Comparison of ENCODE assay signal across 8 mouse cellular contexts in the genomic region with DNA sequence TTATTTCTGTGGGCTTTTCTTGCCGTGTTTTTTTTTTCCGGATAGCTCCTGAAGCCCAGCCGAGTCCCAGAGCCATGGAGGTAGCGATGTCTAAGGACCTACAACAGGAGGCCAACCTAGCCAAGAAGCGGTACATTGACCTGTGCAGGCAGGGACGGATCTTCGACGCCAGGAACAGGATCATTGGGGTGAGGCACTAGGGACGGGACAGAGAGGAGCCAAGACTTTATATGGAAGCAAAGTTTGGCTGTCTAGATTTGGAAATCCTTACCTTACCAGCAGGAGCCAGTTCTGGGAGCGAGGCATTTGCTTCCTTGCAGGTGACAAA. TPM values are rescaled to one million over a fixed set of nuclear protein-coding genes. Genes with fewer than 3 reads are reported as not detected.
DNase-seq lines count a peak whose midpoint lies in the region; ATAC-seq lines count a peak whose summit lies in the region.

No protein-coding gene starts in this region.

- peaks cover 4% of the 10 kb centered on the region; the same call in 1 of the 2 replicates for H3K9me3 ChIP-seq in kidney, embryonic 16.5 days (ENCODE audit: low read length)
- no peaks in the 10 kb centered on the region for H3K9me3 ChIP-seq in embryonic facial prominence, embryonic 15.5 days (replicated peaks)
- no peaks in the 10 kb centered on the region for H3K9me3 ChIP-seq in intestine, embryonic 15.5 days
- H3K9me3 ChIP-seq in midbrain, embryonic 16.5 days (replicated peaks; ENCODE audit: control insufficient read depth, low read length, poor library complexity, severe bottlenecking): no peaks in the 10 kb centered on the region

- no peaks in the 10 kb centered on the region for H3K36me3 ChIP-seq in kidney, embryonic 16.5 days (ENCODE audit: insufficient read depth, low read length)
- H3K36me3 ChIP-seq in embryonic facial prominence, embryonic 15.5 days: no peaks in the 10 kb centered on the region
- H3K36me3 ChIP-seq in intestine, embryonic 15.5 days: no peaks in the 10 kb centered on the region
- no peaks in the 10 kb centered on the region for H3K36me3 ChIP-seq in midbrain, embryonic 16.5 days (ENCODE audit: control insufficient read depth, insufficient read depth, low read length)

- no peak overlapping the region for H3K27ac ChIP-seq in kidney, embryonic 16.5 days (ENCODE audit: low read length)
- no peak overlapping the region for H3K27ac ChIP-seq in embryonic facial prominence, embryonic 15.5 days (replicated peaks)
- H3K27ac ChIP-seq in intestine, embryonic 15.5 days: no peak overlapping the region
- no peak overlapping the region for H3K27ac ChIP-seq in midbrain, embryonic 16.5 days (ENCODE audit: low read length)

- no peak for DNase-seq in kidney, adult 9 months
- DNase-seq in adrenal gland, adult (ENCODE audit: inconsistent age in 2 of 2, low spot score in 1 of 2): no peak
- DNase-seq in left cerebral cortex, adult 9 months (ENCODE audit: low spot score in 2 of 2): no peak
- no peak for DNase-seq in cerebellum, adult 11 months

- peak overlapping the region; percentile 67 for H3K4me2 ChIP-seq in kidney, embryonic 16.5 days (replicated peaks; ENCODE audit: low read depth, low read length)
- peak overlapping the region; percentile 60 for H3K4me2 ChIP-seq in embryonic facial prominence, embryonic 15.5 days (replicated peaks)
- H3K4me2 ChIP-seq in intestine, embryonic 15.5 days (replicated peaks): peak overlapping the region; percentile 67
- peak overlapping the region; percentile 79 for H3K4me2 ChIP-seq in midbrain, embryonic 16.5 days (ENCODE audit: low read length)

- H3K27me3 ChIP-seq in kidney, embryonic 16.5 days (ENCODE audit: insufficient read depth, low read length): 0 out of 2 replicates have a peak, but pooled peaks cover 4% of the 10 kb centered on the region
- H3K27me3 ChIP-seq in embryonic facial prominence, embryonic 15.5 days: no peaks in the 10 kb centered on the region
- H3K27me3 ChIP-seq in intestine, embryonic 15.5 days (replicated peaks): no peaks in the 10 kb centered on the region
- H3K27me3 ChIP-seq in midbrain, embryonic 16.5 days (ENCODE audit: control insufficient read depth, insufficient read depth, low read depth, low read length): no peaks in the 10 kb centered on the region

- peak overlapping the region; percentile 42 for H3K4me3 ChIP-seq in kidney, embryonic 16.5 days (ENCODE audit: low read length)
- H3K4me3 ChIP-seq in embryonic facial prominence, embryonic 15.5 days (replicated peaks): peak overlapping the region; percentile 38
- H3K4me3 ChIP-seq in intestine, embryonic 15.5 days (replicated peaks): peak overlapping the region; percentile 27; the same call in 1 of the 2 replicates
- H3K4me3 ChIP-seq in midbrain, embryonic 16.5 days (ENCODE audit: low read depth, low read length): peak overlapping the region; percentile 36

- 0 out of 2 replicates have a peak overlapping the region, but pooled peaks have one; percentile 26 for H3K9ac ChIP-seq in kidney, embryonic 16.5 days (replicated peaks; ENCODE audit: low read length)
- 0 out of 2 replicates have a peak overlapping the region, but pooled peaks have one; percentile 6 for H3K9ac ChIP-seq in embryonic facial prominence, embryonic 15.5 days
- H3K9ac ChIP-seq in intestine, embryonic 15.5 days: no peak overlapping the region
- H3K9ac ChIP-seq in midbrain, embryonic 16.5 days (ENCODE audit: low read depth, low read length): 0 out of 2 replicates have a peak overlapping the region, but pooled peaks have one; percentile 39

- ATAC-seq in kidney, embryonic 16.5 days (ENCODE audit: low FRiP score, low TSS enrichment): no peak
- ATAC-seq in embryonic facial prominence, embryonic 15.5 days (ENCODE audit: insufficient number of reproducible peaks, low FRiP score, low TSS enrichment, low read depth): no peak
- no peak for ATAC-seq in intestine, embryonic 15.5 days
- no peak; the same call in 1 of the 2 replicates for ATAC-seq in midbrain, embryonic 16.5 days

- 20% methylated on average over 10 of the region's 10 CpGs for WGBS in kidney, embryonic 16.5 days
- 17% methylated on average over 10 of the region's 10 CpGs for WGBS in embryonic facial prominence, embryonic 15.5 days
- WGBS in intestine, embryonic 15.5 days: 22% methylated on average over 10 of the region's 10 CpGs
- WGBS in midbrain, embryonic 16.5 days: 20% methylated on average over 10 of the region's 10 CpGs

- peaks cover 4% of the 10 kb centered on the region; the same call in 1 of the 2 replicates for H3K4me1 ChIP-seq in kidney, embryonic 16.5 days (ENCODE audit: insufficient read depth, low read length)
- H3K4me1 ChIP-seq in embryonic facial prominence, embryonic 15.5 days: peaks cover 9% of the 10 kb centered on the region
- H3K4me1 ChIP-seq in intestine, embryonic 15.5 days (replicated peaks): peaks cover 11% of the 10 kb centered on the region; the same call in 1 of the 2 replicates
- H3K4me1 ChIP-seq in midbrain, embryonic 16.5 days (ENCODE audit: control insufficient read depth, insufficient read depth, low read length): peaks cover 9% of the 10 kb centered on the region; the same call in 1 of the 2 replicates

RNA-seq across cellular contexts. Expression of a gene that starts 0.3 kb away (rescaled TPM):
- 0.30 and 0.40 TPM in 2 replicates for polyA plus RNA-seq in kidney, embryonic 16.5 days (2015; fragmentation: Nextera tagmentation; extraction: Ambion mirVana)
- 1.00 and 1.6 TPM in 2 replicates for polyA plus RNA-seq in embryonic facial prominence, embryonic 15.5 days (2015; fragmentation: Nextera tagmentation; extraction: Ambion mirVana)
- polyA plus RNA-seq in intestine, embryonic 15.5 days (2015; fragmentation: Nextera tagmentation; extraction: Ambion mirVana): 0.08 and 0.19 TPM in 2 replicates
- polyA plus RNA-seq in midbrain, embryonic 16.5 days (2015; fragmentation: Nextera tagmentation; extraction: Ambion mirVana): 0.78 and 1.4 TPM in 2 replicates

RNA-seq across cellular contexts. Expression of a gene that starts 0.4 kb away (rescaled TPM):
- 0.21 and 0.24 TPM in 2 replicates for polyA plus RNA-seq in kidney, embryonic 16.5 days (2015; fragmentation: Nextera tagmentation; extraction: Ambion mirVana)
- 0.07 and 0.70 TPM in 2 replicates for polyA plus RNA-seq in embryonic facial prominence, embryonic 15.5 days (2015; fragmentation: Nextera tagmentation; extraction: Ambion mirVana)
- polyA plus RNA-seq in intestine, embryonic 15.5 days (2015; fragmentation: Nextera tagmentation; extraction: Ambion mirVana): 0.11 and 0.21 TPM in 2 replicates
- polyA plus RNA-seq in midbrain, embryonic 16.5 days (2015; fragmentation: Nextera tagmentation; extraction: Ambion mirVana): 0.15 TPM in 2 replicates
